ENCODE assay signal across 35 mouse cellular contexts in the genomic region with DNA sequence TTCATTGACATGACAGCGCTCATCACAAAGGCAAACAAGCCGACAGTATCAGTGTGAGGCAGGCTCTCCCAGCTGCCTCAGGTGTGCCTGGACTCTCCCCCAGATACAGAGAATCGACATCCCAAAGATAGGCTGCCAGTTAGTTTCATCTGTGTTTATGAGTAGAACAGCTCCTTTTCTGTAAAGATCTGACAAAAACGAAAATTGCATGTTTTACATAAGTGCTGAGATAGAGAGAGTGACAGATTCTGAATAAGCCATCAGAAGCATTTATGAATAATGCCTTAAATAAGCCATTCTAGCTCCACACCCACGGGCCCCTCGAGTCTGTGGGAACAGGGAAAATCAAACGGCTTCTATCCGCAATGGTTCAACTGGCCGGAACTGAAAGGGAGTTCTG. TPM values are rescaled to one million over a fixed set of nuclear protein-coding genes. Genes with fewer than 3 reads are reported as not detected.
A peak's percentile ranks its signal among the peaks of the same experiment; 100 is the strongest.
DNase-seq lines count a peak whose midpoint lies in the region; ATAC-seq and TF ChIP-seq lines count a peak whose summit lies in the region.
"Had no signal": no experiment of that assay in that cellular context is flagged by ENCODE, and none has a peak within 500 bp of the region (broad histone marks: within the 10 kb centered on the region; RNA-seq: fewer than 3 reads in every experiment).

No protein-coding gene starts in this region.

- no peaks in the 10 kb centered on the region for H3K27me3 ChIP-seq in forebrain, embryonic 15.5 days
- no peaks in the 10 kb centered on the region for H3K27me3 ChIP-seq in forebrain, embryonic 12.5 days
- H3K27me3 ChIP-seq: embryonic facial prominence, embryonic 15.5 days; hindbrain, embryonic 15.5 days; kidney, embryonic 15.5 days; limb, embryonic 12.5 days; liver, embryonic 15.5 days; neural tube, embryonic 12.5 days had no signal

- WGBS in forebrain, embryonic 15.5 days: 69% methylated on average over 9 of the region's 9 CpGs
- 82% methylated on average over 9 of the region's 9 CpGs for WGBS in forebrain, embryonic 12.5 days

- TF ChIP-seq CTCF in brain, embryonic 14.5 days (IDR thresholded peaks at IDR 0.05; ENCODE audit: borderline replicate concordance, extremely low read depth, insufficient read depth, insufficient read length): no peak

- no peaks in the 10 kb centered on the region for H3K36me3 ChIP-seq in forebrain, embryonic 15.5 days
- H3K36me3 ChIP-seq in forebrain, embryonic 12.5 days (replicated peaks): no peaks in the 10 kb centered on the region
- H3K36me3 ChIP-seq: embryonic facial prominence, embryonic 10.5 days; embryonic facial prominence, embryonic 15.5 days; hindbrain, embryonic 10.5 days; hindbrain, embryonic 15.5 days; kidney, embryonic 15.5 days; limb, embryonic 12.5 days; liver, embryonic 15.5 days; midbrain, embryonic 10.5 days; neural tube, embryonic 12.5 days had no signal

- no peaks in the 10 kb centered on the region for H3K9me3 ChIP-seq in forebrain, embryonic 15.5 days
- H3K9me3 ChIP-seq in forebrain, embryonic 12.5 days: no peaks in the 10 kb centered on the region
- H3K9me3 ChIP-seq: embryonic facial prominence, embryonic 15.5 days; hindbrain, embryonic 15.5 days; liver, embryonic 15.5 days had no signal

- no peak overlapping the region for H3K4me2 ChIP-seq in forebrain, embryonic 15.5 days (replicated peaks)
- H3K4me2 ChIP-seq in forebrain, embryonic 12.5 days: no peak overlapping the region
- H3K4me2 ChIP-seq: embryonic facial prominence, embryonic 15.5 days; hindbrain, embryonic 15.5 days; kidney, embryonic 15.5 days; limb, embryonic 12.5 days; liver, embryonic 15.5 days; lung, embryonic 14.5 days; neural tube, embryonic 12.5 days had no signal

- peak overlapping the region; percentile 45; the same call in 1 of the 2 replicates for H3K27ac ChIP-seq in forebrain, embryonic 15.5 days (replicated peaks)
- no peak overlapping the region for H3K27ac ChIP-seq in forebrain, embryonic 12.5 days
- H3K27ac ChIP-seq: embryonic facial prominence, embryonic 10.5 days; embryonic facial prominence, embryonic 15.5 days; hindbrain, embryonic 10.5 days; hindbrain, embryonic 15.5 days; kidney, embryonic 15.5 days; limb, embryonic 12.5 days; liver, embryonic 15.5 days; midbrain, embryonic 10.5 days; neural tube, embryonic 12.5 days had no signal

- H3K9ac ChIP-seq in forebrain, embryonic 15.5 days (replicated peaks): 0 out of 2 replicates have a peak overlapping the region, but pooled peaks have one; percentile 7
- H3K9ac ChIP-seq in forebrain, embryonic 12.5 days: no peak overlapping the region
- H3K9ac ChIP-seq: embryonic facial prominence, embryonic 15.5 days; hindbrain, embryonic 15.5 days; kidney, embryonic 15.5 days; limb, embryonic 12.5 days; liver, embryonic 15.5 days; lung, embryonic 14.5 days; neural tube, embryonic 12.5 days had no signal

- DNase-seq in left cerebral cortex, postnatal 25 days (ENCODE audit: low spot score in 2 of 2): peak; percentile 14 to 52
- DNase-seq in left cerebral cortex, adult 11 months (ENCODE audit: low spot score): no peak
- peak; percentile 23 for DNase-seq in brain, embryonic 14.5 days (ENCODE audit: low read depth)
- DNase-seq in telencephalon, adult 2 months (ENCODE audit: low read depth, low spot score): peak; percentile 46
- DNase-seq: adrenal gland, postnatal 14 days; cerebellum, adult 18-20 months; cerebellum, postnatal 10 days; heart, postnatal 14 days; kidney, adult 11 months; kidney, postnatal 25 days; layer of hippocampus, adult 9-11 months; lung, embryonic 14.5 days; lung, postnatal 14 days; spleen, adult 18-20 months; thymus, adult 18-20 months; thymus, postnatal 25 days had no signal

- 0 out of 2 replicates have a peak, but pooled peaks have one; percentile 23 for ATAC-seq in forebrain, embryonic 15.5 days (replicated peaks)
- ATAC-seq in forebrain, embryonic 12.5 days (ENCODE audit: low FRiP score): no peak
- ATAC-seq in megakaryocyte-erythroid progenitor cell, adult 5-6 weeks (replicated peaks; ENCODE audit: low FRiP score, low TSS enrichment, poor library complexity, severe bottlenecking): no peak
- ATAC-seq: inflammation-experienced regulatory T-cells, adult 6 months; Patski had no signal

- no peak overlapping the region for H3K4me3 ChIP-seq in forebrain, embryonic 15.5 days
- H3K4me3 ChIP-seq in forebrain, embryonic 12.5 days (replicated peaks): no peak overlapping the region
- H3K4me3 ChIP-seq: embryonic facial prominence, embryonic 10.5 days; embryonic facial prominence, embryonic 15.5 days; hindbrain, embryonic 10.5 days; hindbrain, embryonic 15.5 days; kidney, embryonic 15.5 days; limb, embryonic 12.5 days; liver, embryonic 15.5 days; midbrain, embryonic 10.5 days; myocyte; neural tube, embryonic 12.5 days had no signal

- TF ChIP-seq POLR2A in brain, embryonic 14.5 days (IDR thresholded peaks at IDR 0.05; ENCODE audit: borderline replicate concordance, extremely low read depth, insufficient read depth, insufficient read length, poor library complexity, severe bottlenecking): no peak

- intact Hi-C loops in left cerebral cortex, postnatal 25 days (cut with DNase I): no loop called here

- H3K4me1 ChIP-seq in forebrain, embryonic 15.5 days: peaks cover 2% of the 10 kb centered on the region; the same call in 1 of the 2 replicates
- no peaks in the 10 kb centered on the region for H3K4me1 ChIP-seq in forebrain, embryonic 12.5 days
- H3K4me1 ChIP-seq: embryonic facial prominence, embryonic 10.5 days; embryonic facial prominence, embryonic 15.5 days; hindbrain, embryonic 10.5 days; hindbrain, embryonic 15.5 days; kidney, embryonic 15.5 days; limb, embryonic 12.5 days; liver, embryonic 15.5 days; midbrain, embryonic 10.5 days; neural tube, embryonic 12.5 days had no signal

RNA-seq across cellular contexts. Expression of gene Ssu2, which starts 31.5 kb away (rescaled TPM):
- 0.13 TPM in 1 of 2 replicates, not detected in the other for polyA plus RNA-seq in forebrain, embryonic 15.5 days (2015; fragmentation: Nextera tagmentation; extraction: Ambion mirVana)
- 0.15 and 0.32 TPM in 2 replicates for polyA plus RNA-seq in forebrain, embryonic 12.5 days (2016; fragmentation: Nextera tagmentation; extraction: Ambion mirVana)
- under 1 TPM in 1 of 2 experiments, not detected in 1; 0.32 TPM for total RNA-seq in left cerebral cortex, postnatal 25 days (2021)
- polyA plus RNA-seq in brain, embryonic 14.5 days (2012; rRNA removed): 0.14 and 0.45 TPM in 2 replicates
- not detected in 2 replicates for total RNA-seq in megakaryocyte-erythroid progenitor cell, adult 5-6 weeks (2014; fragmentation: Nextera tagmentation)
- not detected in 2 replicates for total RNA-seq in megakaryocyte-erythroid progenitor cell, adult 5-6 weeks (2017)
- total RNA-seq: liver, adult 2 months; MEL; midbrain, postnatal 0 days had no signal
- polyA plus RNA-seq: hindbrain, embryonic 15.5 days; inflammation-experienced regulatory T-cells, adult 6 months; liver, adult 2 months; midbrain, postnatal 0 days; Patski had no signal

RNA-seq across cellular contexts. Expression of gene Cav3, which starts 40.0 kb away (rescaled TPM):
- not detected in 2 replicates for polyA plus RNA-seq in forebrain, embryonic 15.5 days (2015; fragmentation: Nextera tagmentation; extraction: Ambion mirVana)
- polyA plus RNA-seq in forebrain, embryonic 12.5 days (2016; fragmentation: Nextera tagmentation; extraction: Ambion mirVana): 0.22 TPM in 1 of 2 replicates, not detected in the other
- total RNA-seq in left cerebral cortex, postnatal 25 days (2021): under 1 TPM; 0.39 to 0.53 TPM
- 0.16 and 0.23 TPM in 2 replicates for polyA plus RNA-seq in brain, embryonic 14.5 days (2012; rRNA removed)
- not detected in 2 replicates for total RNA-seq in megakaryocyte-erythroid progenitor cell, adult 5-6 weeks (2014; fragmentation: Nextera tagmentation)
- not detected in 2 replicates for total RNA-seq in megakaryocyte-erythroid progenitor cell, adult 5-6 weeks (2017)
- total RNA-seq: adrenal gland, postnatal 14 days; left cerebral cortex, adult 18-20 months; MEL; midbrain, postnatal 0 days had no signal
- polyA plus RNA-seq: embryonic facial prominence, embryonic 10.5 days; hindbrain, embryonic 10.5 days; inflammation-experienced regulatory T-cells, adult 6 months; liver, adult 2 months; midbrain, embryonic 10.5 days; midbrain, postnatal 0 days; Patski had no signal
